Comparison of ENCODE assay signal across 13 mouse cellular contexts in genomic region chr2:27300725-27301443, GRCm38 (mm10). TPM values are rescaled to one million over a fixed set of nuclear protein-coding genes. Genes with fewer than 3 reads are reported as not detected.
DNase-seq lines count a peak whose midpoint lies in the region; ATAC-seq and TF ChIP-seq lines count a peak whose summit lies in the region.
"Had no signal": no experiment of that assay in that cellular context is flagged by ENCODE, and none has a peak within 500 bp of the region (broad histone marks: within the 10 kb centered on the region; RNA-seq: fewer than 3 reads in every experiment).

No protein-coding gene starts in this region.

- intact Hi-C loops in left cerebral cortex, adult 2 months (cut with DNase I) = no loop called here

- peak overlapping the region; percentile 84 for H3K27ac ChIP-seq in hindbrain, embryonic 10.5 days
- H3K27ac ChIP-seq in hindbrain, postnatal 0 days = no peak overlapping the region
- peak overlapping the region; percentile 65; the same call in 1 of the 2 replicates for H3K27ac ChIP-seq in embryonic facial prominence, embryonic 10.5 days (replicated peaks)
- peak overlapping the region; percentile 93 for H3K27ac ChIP-seq in hindbrain, embryonic 13.5 days
- peak overlapping the region; percentile 63 for H3K27ac ChIP-seq in midbrain, embryonic 15.5 days
- H3K27ac ChIP-seq in left cerebral cortex, adult 2 months = no peak overlapping the region
- H3K27ac ChIP-seq: lung, embryonic 15.5 days had no signal

- H3K9me3 ChIP-seq in hindbrain, embryonic 10.5 days = no peaks in the 10 kb centered on the region
- H3K9me3 ChIP-seq in hindbrain, postnatal 0 days (ENCODE audit: low read length) = no peaks in the 10 kb centered on the region
- H3K9me3 ChIP-seq in embryonic facial prominence, embryonic 10.5 days = no peaks in the 10 kb centered on the region
- no peaks in the 10 kb centered on the region for H3K9me3 ChIP-seq in hindbrain, embryonic 13.5 days
- no peaks in the 10 kb centered on the region for H3K9me3 ChIP-seq in midbrain, embryonic 15.5 days
- H3K9me3 ChIP-seq: G1E; lung, embryonic 15.5 days had no signal

- H3K27me3 ChIP-seq in hindbrain, embryonic 10.5 days (ENCODE audit: insufficient read depth, poor library complexity, severe bottlenecking) = no peaks in the 10 kb centered on the region
- H3K27me3 ChIP-seq in hindbrain, postnatal 0 days (ENCODE audit: insufficient read depth, low read length) = no peaks in the 10 kb centered on the region
- H3K27me3 ChIP-seq in embryonic facial prominence, embryonic 10.5 days (replicated peaks; ENCODE audit: low read depth, poor library complexity, severe bottlenecking) = no peaks in the 10 kb centered on the region
- H3K27me3 ChIP-seq in hindbrain, embryonic 13.5 days = no peaks in the 10 kb centered on the region
- H3K27me3 ChIP-seq in midbrain, embryonic 15.5 days (replicated peaks) = no peaks in the 10 kb centered on the region
- H3K27me3 ChIP-seq: lung, embryonic 15.5 days had no signal

- no peak for DNase-seq in hindbrain, embryonic 10.5 days (ENCODE audit: low spot score)
- DNase-seq in hindbrain, postnatal 0 days (ENCODE audit: low spot score) = no peak
- no peak for DNase-seq in embryonic facial prominence, embryonic 10.5 days (ENCODE audit: low spot score)
- DNase-seq in left cerebral cortex, adult 2 months (ENCODE audit: extremely low spot score in 1 of 2, low spot score in 2 of 2) = no peak
- no peak for DNase-seq in ovary, postnatal 10 days (ENCODE audit: low spot score)
- no peak for DNase-seq in yolk sac, embryonic 10.5 days (ENCODE audit: low spot score)
- DNase-seq: adrenal gland, adult 8-10 months; gastrocnemius, postnatal 25 days; kidney, adult 9 months had no signal

- no peak overlapping the region for H3K4me2 ChIP-seq in hindbrain, postnatal 0 days (ENCODE audit: low read depth, low read length)
- H3K4me2 ChIP-seq in hindbrain, embryonic 13.5 days = no peak overlapping the region
- no peak overlapping the region for H3K4me2 ChIP-seq in midbrain, embryonic 15.5 days
- H3K4me2 ChIP-seq: lung, embryonic 15.5 days had no signal

- peaks cover 51% of the 10 kb centered on the region for H3K36me3 ChIP-seq in hindbrain, embryonic 10.5 days
- H3K36me3 ChIP-seq in hindbrain, postnatal 0 days (ENCODE audit: insufficient read depth, low read length) = no peaks in the 10 kb centered on the region; the same call in 1 of the 2 replicates
- H3K36me3 ChIP-seq in embryonic facial prominence, embryonic 10.5 days (replicated peaks) = peaks cover 48% of the 10 kb centered on the region
- peaks cover 12% of the 10 kb centered on the region for H3K36me3 ChIP-seq in hindbrain, embryonic 13.5 days
- no peaks in the 10 kb centered on the region for H3K36me3 ChIP-seq in midbrain, embryonic 15.5 days (replicated peaks)
- H3K36me3 ChIP-seq: lung, embryonic 15.5 days had no signal

- peaks cover 37% of the 10 kb centered on the region for H3K4me1 ChIP-seq in hindbrain, embryonic 10.5 days (replicated peaks)
- peaks cover 14% of the 10 kb centered on the region for H3K4me1 ChIP-seq in hindbrain, postnatal 0 days (ENCODE audit: insufficient read depth, low read length)
- H3K4me1 ChIP-seq in embryonic facial prominence, embryonic 10.5 days = peaks cover 20% of the 10 kb centered on the region
- peaks cover 56% of the 10 kb centered on the region for H3K4me1 ChIP-seq in hindbrain, embryonic 13.5 days (replicated peaks)
- H3K4me1 ChIP-seq in midbrain, embryonic 15.5 days = peaks cover 20% of the 10 kb centered on the region

- no peak overlapping the region for H3K4me3 ChIP-seq in hindbrain, embryonic 10.5 days
- H3K4me3 ChIP-seq in hindbrain, postnatal 0 days (ENCODE audit: low read length) = no peak overlapping the region
- H3K4me3 ChIP-seq in embryonic facial prominence, embryonic 10.5 days = no peak overlapping the region
- H3K4me3 ChIP-seq in hindbrain, embryonic 13.5 days = no peak overlapping the region
- no peak overlapping the region for H3K4me3 ChIP-seq in midbrain, embryonic 15.5 days
- H3K4me3 ChIP-seq in left cerebral cortex, adult 2 months = no peak overlapping the region
- H3K4me3 ChIP-seq: lung, embryonic 15.5 days had no signal

- no peak for TF ChIP-seq CTCF in hindbrain, postnatal 0 days (IDR thresholded peaks at IDR 0.05; ENCODE audit: low read depth)
- TF ChIP-seq CTCF in left cerebral cortex, adult 2 months (IDR thresholded peaks at IDR 0.05) = no peak

- no peak overlapping the region for H3K9ac ChIP-seq in hindbrain, postnatal 0 days (replicated peaks; ENCODE audit: low read length)
- peak overlapping the region; percentile 39; the same call in 1 of the 2 replicates for H3K9ac ChIP-seq in hindbrain, embryonic 13.5 days
- no peak overlapping the region for H3K9ac ChIP-seq in midbrain, embryonic 15.5 days
- H3K9ac ChIP-seq: lung, embryonic 15.5 days had no signal

- ATAC-seq in hindbrain, postnatal 0 days = no peak; the same call in 1 of the 2 replicates
- ATAC-seq in hindbrain, embryonic 13.5 days (ENCODE audit: low FRiP score) = peak; percentile 30
- ATAC-seq in midbrain, embryonic 15.5 days (replicated peaks) = no peak; the same call in 1 of the 2 replicates

- 88% methylated on average over 13 of the region's 13 CpGs for WGBS in hindbrain, embryonic 10.5 days
- WGBS in hindbrain, postnatal 0 days = 61% methylated on average over 13 of the region's 13 CpGs
- 84% methylated on average over 13 of the region's 13 CpGs for WGBS in embryonic facial prominence, embryonic 10.5 days
- 71% methylated on average over 13 of the region's 13 CpGs for WGBS in hindbrain, embryonic 13.5 days
- 75% methylated on average over 13 of the region's 13 CpGs for WGBS in midbrain, embryonic 15.5 days

RNA-seq across cellular contexts. Expression of gene Sardh, which starts 52.7 kb away (rescaled TPM):
- polyA plus RNA-seq in hindbrain, embryonic 10.5 days (2016; fragmentation: Nextera tagmentation; extraction: Ambion mirVana) = 1.9 and 3.9 TPM in 2 replicates
- total RNA-seq in hindbrain, postnatal 0 days (2014; rRNA removed) = 14.2 and 22.3 TPM in 2 replicates
- polyA plus RNA-seq in hindbrain, postnatal 0 days (2015; fragmentation: Nextera tagmentation; extraction: Ambion mirVana) = 10.4 and 10.8 TPM in 2 replicates
- polyA plus RNA-seq in embryonic facial prominence, embryonic 10.5 days (2016; fragmentation: Nextera tagmentation; extraction: Ambion mirVana) = 1.5 and 2.9 TPM in 2 replicates
- 4.8 and 6.6 TPM in 2 replicates for polyA plus RNA-seq in hindbrain, embryonic 13.5 days (2015; fragmentation: Nextera tagmentation; extraction: Ambion mirVana)
- 4.6 and 6.5 TPM in 2 replicates for polyA plus RNA-seq in midbrain, embryonic 15.5 days (2015; fragmentation: Nextera tagmentation; extraction: Ambion mirVana)
- 1 to 10 TPM; 8.0 to 8.4 TPM for total RNA-seq in left cerebral cortex, adult 2 months (2021)
- polyA plus RNA-seq: G1E had no signal

Comparison
In these comparisons a context has a peak if more than half of its experiments do, and no peak if none do; other contexts are left out.
1. H3K27ac ChIP-seq: peak in hindbrain, embryonic 10.5 days (single experiment), embryonic facial prominence, embryonic 10.5 days (single experiment), hindbrain, embryonic 13.5 days (single experiment) and midbrain, embryonic 15.5 days (single experiment); none in hindbrain, postnatal 0 days (single experiment) and left cerebral cortex, adult 2 months (single experiment).